Mouse (Mus musculus) cerebellum, adult 2 months (tissue): ENCODE data around the gene Srrm4.

Source experiments
- CTCF ChIP-seq: fragments of 200-500 bp; IDR thresholded peaks from 2 replicates; pipeline ENCODE4 v1.5.1; 2011; ENCODE audit warnings: low read depth, mild to moderate bottlenecking, control low read depth, low read length, moderate library complexity, borderline replicate concordance; ENCODE audit not compliant: insufficient read depth
- POLR2A ChIP-seq: fragments of 200-500 bp; IDR thresholded peaks from 2 replicates; pipeline ENCODE4 v1.6.1; 2011; ENCODE audit warnings: low read length, control low read depth, borderline replicate concordance; ENCODE audit not compliant: insufficient read depth

GRCm38 (mm10) chr5:116570566-116570965 lies 21.1 kb downstream of the Srrm4 start:
- TF ChIP-seq CTCF = no peak
- no peak for TF ChIP-seq POLR2A
